Mouse (Mus musculus) heart, embryonic 12.5 days (tissue): Measurements from ENCODE around the gene Pacs1. TPM values are rescaled to one million over a fixed set of nuclear protein-coding genes. Genes with fewer than 3 reads are reported as not detected.

Experiments used
- ATAC-seq: fragments of 200-750 bp; cut with Nextera tagmentation; 2 replicates; pipeline ENCODE4 v1.8.0; 2017; ENCODE audit warnings: moderate TSS enrichment, moderate library complexity; ENCODE audit not compliant: insufficient number of reproducible peaks, low FRiP score
- H3K27ac ChIP-seq: fragments of 300-500 bp; sonication (generic); 2 replicates; pipeline ENCODE4 v1.5.1; 2016; ENCODE audit warnings: mild to moderate bottlenecking, moderate library complexity; ENCODE audit not compliant: poor library complexity, severe bottlenecking
- H3K27me3 ChIP-seq: fragments of 300-500 bp; sonication (generic); replicated peaks from 2 replicates; pipeline ENCODE4 v1.6.1; 2016; ENCODE audit warnings: mild to moderate bottlenecking, moderate library complexity
- H3K36me3 ChIP-seq: fragments of 300-500 bp; sonication (generic); 2 replicates; pipeline ENCODE4 v1.6.1; 2016; ENCODE audit warnings: mild to moderate bottlenecking, moderate library complexity
- H3K4me1 ChIP-seq: fragments of 300-500 bp; sonication (generic); replicated peaks from 2 replicates; pipeline ENCODE4 v1.6.1; 2016; ENCODE audit warnings: mild to moderate bottlenecking
- H3K4me2 ChIP-seq: fragments of 300-500 bp; sonication (generic); 2 replicates; pipeline ENCODE4 v1.6.1; 2016; ENCODE audit warnings: mild to moderate bottlenecking, moderate library complexity
- H3K4me3 ChIP-seq: fragments of 300-500 bp; sonication (generic); 2 replicates; pipeline ENCODE4 v1.5.1; 2016; ENCODE audit warnings: mild to moderate bottlenecking
- H3K9ac ChIP-seq: fragments of 300-500 bp; sonication (generic); 2 replicates; pipeline ENCODE4 v1.6.1; 2016; ENCODE audit warnings: mild to moderate bottlenecking, moderate library complexity
- H3K9me3 ChIP-seq: fragments of 300-500 bp; sonication (generic); replicated peaks from 2 replicates; pipeline ENCODE4 v1.6.1; 2016; ENCODE audit warnings: mild to moderate bottlenecking, moderate library complexity
- WGBS: fragments of 180-500 bp; shearing (Covaris S2); methylation state at CpG from one replicate; pipeline ENCODE4 v1.1.7; 2016; 5-methylcytosine and 5-hydroxymethylcytosine counted together
- polyA plus RNA-seq: library from polyadenylated mRNA; unstranded; fragments of >200 nt; fragmentation: Nextera tagmentation; extraction: Ambion mirVana; gene quantifications from 2 replicates; pipeline ENCODE4 v1.2.1, GENCODE M21; 2016

Pacs1 gene
- polyA plus RNA-seq, 1 experiment from 2014 or later = 28.4 TPM

- H3K27me3 ChIP-seq = no peaks in the 10 kb centered on the region
- H3K9me3 ChIP-seq = no peaks in the 10 kb centered on the region
- H3K4me2 ChIP-seq = peak within 1 kb of the TSS; percentile 80
- H3K27ac ChIP-seq = peak within 1 kb of the TSS; percentile 86
- H3K36me3 ChIP-seq = peaks cover 36% of the 10 kb centered on the region
- peak within 1 kb of the TSS; percentile 96 for H3K9ac ChIP-seq
- H3K4me3 ChIP-seq = peak within 1 kb of the TSS; percentile 97
- peaks cover 40% of the 10 kb centered on the region for H3K4me1 ChIP-seq
- peak; percentile 94 for ATAC-seq
- WGBS = 0% methylated on average over 46 of the region's 46 CpGs
These were observed 22.2 kb upstream of the Pacs1 start, which contains the start of gene Sf3b2 for GRCm38 (mm10) chr19:5294972-5295735. TSS of gene Sf3b2 (minus strand) at chr19:5295455.

DNA sequence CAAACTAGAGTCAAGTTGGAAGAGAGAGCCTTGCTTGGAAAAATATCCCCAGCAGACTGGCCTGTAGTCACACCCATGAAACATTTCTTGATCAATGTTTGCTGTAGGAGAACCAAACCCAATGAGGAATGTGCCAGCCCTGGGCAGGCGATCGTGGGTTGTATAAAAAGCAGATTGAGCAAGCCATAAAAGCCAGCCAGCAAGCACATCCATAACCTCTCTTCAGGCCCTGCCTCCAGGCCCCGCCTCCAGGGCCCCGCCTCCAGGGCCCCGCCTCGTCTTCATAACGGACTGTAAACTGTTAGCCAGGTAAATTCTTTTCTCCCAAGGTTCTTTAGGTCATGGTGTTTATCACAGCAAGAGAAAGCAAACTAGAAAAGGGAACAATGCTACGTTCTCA, 5.5 kb upstream of the Pacs1 start:
- Histone ChIP-seq H3K27me3 (no peaks in the 10 kb centered on the region), H3K36me3 (peaks cover 83% of the 10 kb centered on the region), H3K9me3 (no peaks in the 10 kb centered on the region), H3K27ac (no peak overlapping the region), H3K4me2 (no peak overlapping the region), H3K9ac (no peak overlapping the region), H3K4me1 (peaks cover 14% of the 10 kb centered on the region), H3K4me3 (no peak overlapping the region)
- no peak for ATAC-seq
- WGBS = 89% methylated on average over 8 of the region's 8 CpGs

DNA sequence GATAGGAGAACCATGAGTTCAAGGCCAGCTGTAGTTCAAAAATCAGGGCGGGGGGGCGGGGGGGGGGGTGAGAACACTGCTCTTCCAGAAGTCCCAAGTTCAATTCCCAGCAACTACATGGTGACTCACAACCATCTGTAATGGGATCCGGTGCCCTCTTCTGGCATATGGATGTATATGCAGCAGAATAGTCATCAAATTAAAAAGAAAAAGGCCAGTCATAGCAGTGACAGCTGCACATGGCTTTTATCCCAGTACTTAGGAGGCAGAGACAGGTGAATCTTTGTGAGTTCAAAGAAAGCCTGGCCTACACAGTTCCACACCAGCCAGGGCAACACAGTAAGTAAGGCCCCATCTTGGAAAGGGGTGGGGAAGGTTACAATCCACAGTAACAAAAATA, 4.2 kb upstream of the Pacs1 start:
- peaks cover 16% of the 10 kb centered on the region for H3K4me1 ChIP-seq
- 85% methylated on average over 3 of the region's 3 CpGs for WGBS
- H3K9ac ChIP-seq = no peak overlapping the region
- H3K9me3 ChIP-seq = no peaks in the 10 kb centered on the region
- H3K36me3 ChIP-seq = peaks cover 71% of the 10 kb centered on the region
- H3K4me3 ChIP-seq = no peak overlapping the region
- H3K4me2 ChIP-seq = no peak overlapping the region
- ATAC-seq = no peak
- H3K27ac ChIP-seq = no peak overlapping the region
- no peaks in the 10 kb centered on the region for H3K27me3 ChIP-seq

GRCm38 (mm10) chr19:5276531-5276930, 3.6 kb upstream of the Pacs1 start:
- no peaks in the 10 kb centered on the region for H3K9me3 ChIP-seq
- no peak for ATAC-seq
- no peaks in the 10 kb centered on the region for H3K27me3 ChIP-seq
- no peak overlapping the region for H3K4me2 ChIP-seq
- H3K4me1 ChIP-seq = peaks cover 22% of the 10 kb centered on the region
- H3K27ac ChIP-seq = no peak overlapping the region
- WGBS = 91% methylated on average over 2 of the region's 2 CpGs
- peaks cover 65% of the 10 kb centered on the region for H3K36me3 ChIP-seq
- no peak overlapping the region for H3K9ac ChIP-seq
- H3K4me3 ChIP-seq = no peak overlapping the region

- Histone ChIP-seq H3K27me3 (no peaks in the 10 kb centered on the region), H3K9me3 (no peaks in the 10 kb centered on the region), H3K9ac (no peak overlapping the region), H3K4me2 (no peak overlapping the region), H3K36me3 (peaks cover 61% of the 10 kb centered on the region), H3K4me3 (no peak overlapping the region), H3K4me1 (peaks cover 26% of the 10 kb centered on the region), H3K27ac (no peak overlapping the region)
- 93% methylated on average over 5 of the region's 5 CpGs for WGBS
- ATAC-seq = no peak
These were observed 2.8 kb upstream of the Pacs1 start for GRCm38 (mm10) chr19:5275736-5276135.

GRCm38 (mm10) chr19:5274641-5275040, 1.7 kb upstream of the Pacs1 start:
- ATAC-seq = no peak
- Histone ChIP-seq H3K4me2 (no peak overlapping the region), H3K4me3 (no peak overlapping the region), H3K27ac (peak overlapping the region; percentile 92), H3K27me3 (no peaks in the 10 kb centered on the region), H3K36me3 (peaks cover 54% of the 10 kb centered on the region), H3K9ac (0 out of 2 replicates have a peak overlapping the region, but pooled peaks have one; percentile 29), H3K4me1 (peaks cover 35% of the 10 kb centered on the region), H3K9me3 (no peaks in the 10 kb centered on the region)
- WGBS = 94% methylated on average over 12 of the region's 13 CpGs

DNA sequence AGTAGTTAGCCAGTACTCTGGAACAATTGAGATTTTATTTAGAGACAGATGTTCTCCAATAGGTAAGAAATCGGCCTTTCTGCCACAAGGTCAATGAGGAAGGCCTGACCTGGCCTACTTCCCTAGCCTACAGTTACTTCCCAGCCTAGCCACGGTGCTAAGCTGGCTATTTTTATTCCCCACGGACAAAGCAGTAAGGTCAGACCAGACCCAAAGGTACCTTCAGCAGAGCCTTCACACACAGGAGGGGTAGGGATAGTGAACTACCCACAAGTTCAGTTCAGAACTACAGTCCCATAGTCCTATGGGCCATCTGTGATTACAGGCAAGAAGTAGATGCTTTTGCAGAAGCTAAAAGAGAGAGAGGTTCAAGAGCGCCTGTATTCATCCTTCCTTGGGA, 997 bp upstream of the Pacs1 start:
- Histone ChIP-seq H3K27ac (peak overlapping the region; percentile 92), H3K9ac (peak overlapping the region; percentile 94; the same call in 1 of the 2 replicates), H3K36me3 (peaks cover 47% of the 10 kb centered on the region), H3K4me3 (no peak overlapping the region; the same call in 1 of the 2 replicates), H3K4me1 (peaks cover 41% of the 10 kb centered on the region), H3K27me3 (no peaks in the 10 kb centered on the region), H3K4me2 (no peak overlapping the region), H3K9me3 (no peaks in the 10 kb centered on the region)
- ATAC-seq = no peak
- 48% methylated on average over 4 of the region's 4 CpGs for WGBS

DNA sequence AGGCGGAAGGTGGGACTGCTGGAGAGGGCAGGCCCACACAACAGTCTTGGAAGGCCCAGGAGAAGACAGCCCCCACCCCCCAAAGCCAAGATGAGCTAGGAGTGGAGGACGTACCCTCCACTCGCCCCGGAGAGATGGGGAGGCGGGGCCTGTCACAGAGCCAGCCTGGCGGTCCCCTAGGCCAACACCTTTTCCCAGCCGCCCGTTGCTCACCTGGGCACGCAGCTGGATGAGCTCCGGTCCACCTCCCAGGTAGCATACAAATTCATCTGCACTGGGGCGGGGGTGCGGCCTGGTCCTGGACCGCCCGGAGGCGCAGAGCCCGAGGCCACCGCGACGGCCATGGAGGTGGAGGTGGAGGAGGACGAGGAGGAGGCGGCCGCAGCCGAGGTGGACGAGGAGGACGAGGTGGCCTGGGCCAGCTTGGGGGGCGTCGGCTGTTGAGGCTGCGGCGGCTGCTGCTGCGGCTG, 558 bp downstream of the Pacs1 start:
- Histone ChIP-seq H3K4me3 (peak overlapping the region; percentile 92), H3K27me3 (no peaks in the 10 kb centered on the region), H3K36me3 (peaks cover 32% of the 10 kb centered on the region), H3K9ac (peak overlapping the region; percentile 94), H3K4me2 (peak overlapping the region; percentile 89), H3K9me3 (no peaks in the 10 kb centered on the region), H3K27ac (peak overlapping the region; percentile 92), H3K4me1 (peaks cover 51% of the 10 kb centered on the region)
- WGBS = 1% methylated on average over 29 of the region's 30 CpGs
- peak; percentile 45 for ATAC-seq

- Histone ChIP-seq H3K9me3 (no peaks in the 10 kb centered on the region), H3K4me2 (peak overlapping the region; percentile 89), H3K4me1 (peaks cover 56% of the 10 kb centered on the region), H3K27me3 (no peaks in the 10 kb centered on the region), H3K4me3 (peak overlapping the region; percentile 92), H3K27ac (no peak overlapping the region), H3K36me3 (peaks cover 24% of the 10 kb centered on the region), H3K9ac (no peak overlapping the region)
- ATAC-seq = no peak
- WGBS = 48% methylated on average over 1 of the region's 1 CpGs
These were observed 1.5 kb downstream of the Pacs1 start for GRCm38 (mm10) chr19:5271430-5271829.

DNA sequence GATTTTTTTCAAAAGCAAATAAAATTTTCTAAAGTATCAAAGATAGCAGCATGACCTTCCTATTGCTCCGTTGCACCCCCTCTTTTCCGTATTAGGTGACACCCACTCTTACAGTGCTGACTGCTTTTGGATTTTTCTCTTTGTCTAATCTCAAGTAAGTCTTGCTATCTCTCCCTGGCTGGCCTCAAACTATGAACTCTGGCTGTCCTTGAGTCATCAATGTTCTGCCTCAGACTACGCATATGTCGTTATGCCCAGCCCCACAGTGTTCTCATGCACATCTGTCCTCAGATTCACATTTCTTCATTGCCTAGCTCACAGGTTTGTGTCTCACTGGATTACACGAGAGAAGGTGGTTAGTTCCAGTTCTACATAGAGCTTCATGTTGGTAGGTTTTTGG, 3.5 kb downstream of the Pacs1 start:
- Histone ChIP-seq H3K4me1 (peaks cover 64% of the 10 kb centered on the region), H3K27ac (no peak overlapping the region), H3K27me3 (no peaks in the 10 kb centered on the region), H3K4me3 (no peak overlapping the region), H3K9me3 (no peaks in the 10 kb centered on the region), H3K4me2 (no peak overlapping the region), H3K9ac (no peak overlapping the region), H3K36me3 (peaks cover 6% of the 10 kb centered on the region)
- 28% methylated on average over 5 of the region's 5 CpGs for WGBS
- no peak for ATAC-seq

DNA sequence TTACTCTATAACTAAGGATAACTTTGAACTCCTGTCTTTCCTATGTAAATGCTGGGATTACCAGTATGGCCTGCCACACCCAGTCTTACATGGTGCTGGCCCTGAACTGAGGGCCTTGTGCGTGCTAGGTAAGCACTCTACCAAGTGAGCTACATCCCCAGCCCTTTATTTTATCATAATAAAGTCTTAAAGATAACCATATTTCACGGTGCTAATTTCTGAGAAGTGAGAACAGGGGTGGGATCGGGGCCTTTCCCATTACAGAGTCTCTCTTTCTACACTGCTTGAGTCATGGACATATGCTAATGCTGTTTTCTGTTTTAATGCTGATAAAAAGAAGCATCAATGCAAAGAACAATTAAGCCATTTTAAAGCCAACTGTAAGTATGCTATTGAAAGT, 4.0 kb downstream of the Pacs1 start:
- Histone ChIP-seq H3K4me1 (peaks cover 59% of the 10 kb centered on the region), H3K9ac (no peak overlapping the region; the same call in 1 of the 2 replicates), H3K4me2 (no peak overlapping the region), H3K9me3 (no peaks in the 10 kb centered on the region), H3K4me3 (no peak overlapping the region), H3K27me3 (no peaks in the 10 kb centered on the region), H3K36me3 (peaks cover 1% of the 10 kb centered on the region; the same call in 1 of the 2 replicates), H3K27ac (no peak overlapping the region)
- no peak for ATAC-seq
- WGBS = 75% methylated on average over 3 of the region's 3 CpGs
